Mouse (Mus musculus) naive thymus-derived CD4-positive, alpha-beta T cell, adult 2 months (primary cell): ENCODE measurements around the gene Zar1.
"Not testable (repeated sequence)": the region's sequence is repeated elsewhere in the genome, so short reads cannot be mapped to it uniquely, and the experiment has no call there.

Experiments
- DNase-seq: peaks from one replicate; pipeline ENCODE4 v3.0.0-alpha.2; 2011; ENCODE audit warnings: low read depth

The Zar1 gene

GRCm38 (mm10) chr5:72580970-72581332 is at the start of gene Zar1:
Gene Zar1 (minus strand): TSS chr5:72581254.
- not testable (repeated sequence) for DNase-seq

DNA sequence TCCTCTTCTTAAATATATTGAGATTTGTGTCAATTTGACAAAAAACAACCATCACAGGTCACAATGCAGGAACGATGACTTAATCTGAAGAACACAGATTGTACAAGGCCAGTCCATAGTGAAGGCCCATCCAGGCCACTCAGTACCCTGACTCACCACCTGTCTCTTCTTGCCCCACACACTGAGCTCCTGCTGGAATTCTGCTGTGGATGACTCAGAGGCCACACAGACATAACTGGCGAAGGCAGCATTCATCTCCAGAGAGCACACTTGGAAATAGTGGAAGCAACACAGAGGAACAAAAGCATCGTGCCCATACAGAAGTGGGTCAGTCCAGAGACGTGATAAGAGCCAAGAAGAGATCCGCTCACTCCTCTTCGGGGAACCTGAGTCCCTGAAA is 49.0 kb upstream of the Zar1 start:
- no peak for DNase-seq

- DNase-seq = peak; percentile 68
Measured at GRCm38 (mm10) chr5:72621022-72621421, 40.0 kb upstream of the Zar1 start.

- DNase-seq = no peak
Measured at GRCm38 (mm10) chr5:72617413-72617812, 36.4 kb upstream of the Zar1 start.

DNA sequence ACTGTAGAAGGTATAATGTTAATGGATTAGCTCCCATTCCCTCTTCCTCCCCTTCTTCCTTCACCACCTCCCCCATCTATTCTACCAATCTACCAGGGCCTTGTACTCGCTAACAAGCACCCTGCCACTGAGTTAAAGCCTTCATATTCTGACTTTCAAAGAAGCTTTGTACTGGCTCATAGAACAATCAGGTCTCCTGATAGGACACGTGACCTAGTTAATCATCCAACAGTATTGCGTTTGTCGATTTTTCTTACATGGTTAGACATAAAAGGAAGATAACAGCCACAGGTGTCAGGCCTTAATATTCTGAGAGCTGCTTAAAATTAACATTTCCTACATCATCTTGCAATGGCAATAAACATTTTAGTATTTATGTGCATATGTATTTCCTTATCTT is 22.1 kb upstream of the Zar1 start:
- no peak for DNase-seq

DNA sequence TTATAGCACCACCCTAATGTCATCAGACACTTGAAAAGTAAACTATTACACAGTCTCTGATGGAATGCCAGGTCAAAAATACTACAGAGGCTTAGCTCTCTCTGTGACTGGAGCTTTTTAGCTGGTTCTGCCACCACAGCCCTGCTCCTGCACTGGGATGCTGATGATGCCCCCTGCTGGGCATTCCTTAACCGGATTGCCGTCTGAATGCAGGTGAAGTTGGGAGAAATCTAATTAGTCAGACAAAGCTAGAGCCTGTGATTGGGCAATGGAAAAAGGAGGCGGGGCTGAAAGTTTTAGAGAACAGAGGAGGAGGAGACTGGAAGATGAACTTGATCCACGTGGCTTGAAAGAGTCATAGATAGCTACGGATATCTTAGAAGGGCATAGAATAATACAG is 20.0 kb upstream of the Zar1 start:
- DNase-seq = peak; percentile 68

- DNase-seq = peak; percentile 17
Measured at GRCm38 (mm10) chr5:72587192-72587681, 6.2 kb upstream of the Zar1 start, which contains the start of gene Gm5868. Gene Gm5868 (minus strand): TSS chr5:72587551.

- not testable (repeated sequence) for DNase-seq
Measured at GRCm38 (mm10) chr5:72586667-72587191, 5.7 kb upstream of the Zar1 start.

DNA sequence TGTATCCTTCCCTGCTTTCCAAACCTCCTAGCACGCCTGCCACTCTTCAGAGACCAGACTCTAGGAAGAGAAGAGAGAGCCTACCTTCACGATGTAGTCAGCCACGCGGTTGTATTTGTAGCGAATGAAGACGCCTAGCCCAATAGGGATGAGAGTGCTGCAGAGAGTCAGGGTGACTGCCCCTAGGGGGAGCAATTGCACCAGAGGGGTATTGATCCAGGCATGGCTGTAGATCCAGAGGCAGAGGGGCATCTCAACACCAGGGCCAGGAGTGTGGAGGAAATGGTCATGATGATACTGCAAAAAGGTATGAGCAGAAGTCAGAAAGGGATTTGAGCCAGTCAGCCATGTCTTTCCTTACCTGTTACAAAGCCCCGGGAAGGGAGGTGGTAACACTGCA is 5.1 kb upstream of the Zar1 start:
- DNase-seq = peak; percentile 51

DNA sequence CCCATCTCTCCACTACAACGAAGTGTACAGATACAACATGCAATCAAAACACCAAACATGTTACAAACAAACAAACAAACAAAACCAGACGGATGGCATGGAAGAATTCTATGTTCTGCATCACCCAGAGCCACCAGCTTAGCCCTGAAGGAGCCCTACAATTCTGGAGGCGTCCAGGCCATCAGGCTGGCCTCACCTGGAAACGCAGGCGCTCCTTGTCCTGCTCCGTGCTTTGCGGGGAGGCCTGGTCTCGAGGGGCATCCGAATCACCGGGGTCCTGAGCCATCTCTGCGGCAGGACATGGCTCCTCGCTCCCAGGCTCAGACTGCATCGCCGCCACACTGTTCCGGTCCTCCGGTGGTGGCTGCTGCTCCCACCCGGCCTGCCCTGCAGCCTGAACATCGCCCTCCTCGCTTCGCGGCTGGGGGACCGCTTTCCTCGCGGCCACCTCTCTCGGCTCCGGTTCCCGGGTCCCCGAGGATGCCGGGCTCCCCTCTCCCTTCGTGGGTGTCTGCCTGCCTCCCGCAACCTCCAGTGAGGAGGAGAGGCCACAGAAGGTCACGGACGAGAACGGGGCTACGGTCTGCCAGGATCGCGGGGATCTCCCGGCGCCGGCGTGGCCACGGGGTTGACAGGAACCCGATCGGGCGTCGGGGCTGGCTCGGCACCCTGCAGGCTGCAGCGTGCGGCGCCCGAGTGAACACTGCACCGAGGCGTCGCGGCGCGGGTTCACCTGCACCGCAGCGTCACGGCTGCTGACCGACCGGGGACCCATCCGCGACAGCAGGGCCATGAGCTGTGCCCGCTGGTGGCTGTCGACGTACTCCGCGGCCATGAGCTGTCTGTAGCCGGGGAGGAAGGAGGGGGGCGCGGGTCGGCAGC is 725 bp downstream of the Zar1 start:
- DNase-seq = peak; percentile 28

DNA sequence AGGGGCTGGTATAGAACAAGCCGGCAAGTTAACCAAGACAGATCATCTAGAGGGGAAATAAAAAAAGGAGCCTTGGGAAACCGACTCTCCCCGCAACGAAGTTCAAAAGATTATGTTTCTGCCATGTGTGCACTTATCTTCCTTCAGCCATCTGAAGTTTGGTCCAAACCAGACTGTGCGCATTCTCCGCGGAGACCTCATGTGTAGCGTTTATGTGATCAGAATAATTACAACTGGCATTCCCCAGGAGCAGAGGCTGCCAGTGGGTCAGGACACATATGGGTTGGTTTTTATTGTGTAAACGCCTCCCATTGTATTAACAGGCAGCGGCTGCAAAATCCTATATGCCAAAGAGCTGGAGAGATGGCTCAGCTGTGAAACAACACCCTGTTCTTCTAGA is 1.5 kb downstream of the Zar1 start:
- not testable (repeated sequence) for DNase-seq

- no peak for DNase-seq
Measured at GRCm38 (mm10) chr5:72565621-72566020, 15.4 kb downstream of the Zar1 start.

- not testable (repeated sequence) for DNase-seq
Measured at GRCm38 (mm10) chr5:72563183-72563582, 17.9 kb downstream of the Zar1 start.

- no peak for DNase-seq
Measured at GRCm38 (mm10) chr5:72560976-72561628, 20.0 kb downstream of the Zar1 start.

- DNase-seq = peak; percentile 98
Measured at GRCm38 (mm10) chr5:72559544-72560049, 21.5 kb downstream of the Zar1 start, which contains the start of gene Nfxl1. Gene Nfxl1 (minus strand): TSS chr5:72559684.

DNA sequence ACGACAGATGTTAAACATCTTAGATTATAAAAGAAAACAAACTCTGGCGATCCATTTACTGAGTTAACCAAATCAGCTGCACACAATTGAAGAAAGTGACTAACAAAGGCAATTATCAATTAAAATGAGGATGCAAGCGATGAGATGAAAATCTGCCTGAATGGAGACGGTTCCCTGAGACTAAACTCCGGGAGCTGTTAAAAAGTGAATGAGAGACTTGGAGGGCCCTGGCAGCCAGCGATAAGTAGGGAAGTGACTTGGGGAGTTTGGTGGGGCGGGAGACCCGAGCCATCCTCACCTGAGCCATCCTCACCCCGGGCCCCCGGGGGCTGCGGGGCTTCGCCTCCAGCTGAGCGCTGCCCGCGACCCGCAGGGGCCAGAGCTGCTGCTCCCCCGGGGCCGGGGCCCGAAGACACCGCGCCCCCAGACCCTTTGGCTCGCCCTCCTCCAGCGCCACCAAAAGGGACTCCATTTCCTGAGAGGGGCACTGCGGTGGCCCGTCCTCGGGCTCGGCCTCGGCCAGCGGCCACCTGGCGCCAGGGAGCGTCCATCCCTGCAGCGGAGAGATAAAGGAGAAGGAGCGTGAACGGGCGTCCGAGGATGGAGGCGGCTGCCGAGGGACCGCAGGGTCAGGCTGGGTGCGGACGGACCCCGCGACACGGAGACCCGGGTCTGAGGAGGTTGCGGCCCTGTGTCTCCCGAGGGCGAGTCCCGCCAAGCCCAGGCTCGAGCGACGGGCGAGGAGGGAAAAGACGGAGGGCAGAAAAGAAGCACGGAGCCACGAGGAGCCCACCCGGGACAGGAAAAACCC is 22.1 kb downstream of the Zar1 start:
- DNase-seq = no peak

GRCm38 (mm10) chr5:72556245-72556644 is 24.8 kb downstream of the Zar1 start:
- DNase-seq = no peak

DNA sequence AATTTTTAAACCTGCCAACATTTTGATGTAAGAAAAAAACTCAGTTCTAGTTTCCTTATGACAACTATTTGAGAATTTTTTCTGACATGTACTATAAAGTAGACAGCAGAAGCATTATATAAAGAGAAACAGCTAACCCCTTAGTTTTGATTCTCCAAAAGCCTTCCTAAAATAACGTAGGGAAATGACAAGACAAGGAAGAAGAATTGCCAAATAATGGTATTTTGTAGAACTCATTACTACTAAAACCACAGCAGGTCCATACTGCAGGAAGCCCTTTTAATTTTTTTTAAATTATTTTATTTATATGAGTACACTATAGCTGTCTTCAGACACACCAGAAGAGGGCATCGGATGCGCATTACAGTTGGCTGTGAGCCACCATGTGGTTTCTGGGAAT is 29.8 kb downstream of the Zar1 start:
- no peak for DNase-seq

DNA sequence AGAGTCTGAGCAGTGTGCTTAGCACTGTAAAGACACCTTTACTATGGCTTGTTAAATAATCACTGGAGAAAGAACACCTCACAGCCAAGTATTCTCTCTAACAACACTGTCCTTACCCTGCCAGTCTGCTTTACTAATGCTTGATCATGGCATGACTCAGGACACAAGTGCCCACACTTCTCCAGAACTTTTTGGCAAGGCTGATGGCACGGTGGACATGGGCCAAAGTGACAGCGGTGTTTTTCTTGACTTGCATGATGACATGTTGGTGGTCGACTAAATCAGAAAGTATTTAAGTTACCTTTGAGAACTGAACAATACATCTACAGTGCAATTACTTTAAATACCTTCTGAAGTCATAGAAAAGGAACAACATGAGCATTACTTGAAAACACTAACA is 52.2 kb downstream of the Zar1 start:
- no peak for DNase-seq
